Mouse (Mus musculus) urinary bladder, postnatal 36 days (tissue): ENCODE results near the gene Exoc4.

Source experiments
- DNase-seq, 2 experiments: peaks; one replicate each; pipeline ENCODE4 v3.0.0; 2022; ENCODE audit warnings: low spot score in 2 of 2, mixed read lengths in 1 of 2

Gene Exoc4

DNA sequence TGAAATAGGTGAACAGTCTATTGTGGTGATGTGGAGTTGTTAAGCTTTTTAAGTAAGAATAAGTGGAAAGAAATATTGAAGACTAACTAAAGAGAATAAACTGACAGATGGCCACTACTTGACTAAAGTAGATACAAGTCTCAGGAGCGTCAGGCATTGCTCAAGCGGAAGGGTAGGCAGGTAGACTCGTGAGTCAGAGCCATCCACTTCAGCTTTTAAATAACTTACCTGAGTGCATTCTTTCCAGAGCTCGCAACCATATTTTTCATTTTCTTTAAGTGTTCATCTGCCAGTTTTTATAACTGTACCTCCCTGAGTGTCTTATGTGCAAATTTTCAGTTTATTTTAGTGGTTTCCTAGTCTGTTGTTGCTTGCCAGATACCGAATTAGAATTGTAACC, 219.6 kb downstream of the Exoc4 start:
- DNase-seq: no peak

DNA sequence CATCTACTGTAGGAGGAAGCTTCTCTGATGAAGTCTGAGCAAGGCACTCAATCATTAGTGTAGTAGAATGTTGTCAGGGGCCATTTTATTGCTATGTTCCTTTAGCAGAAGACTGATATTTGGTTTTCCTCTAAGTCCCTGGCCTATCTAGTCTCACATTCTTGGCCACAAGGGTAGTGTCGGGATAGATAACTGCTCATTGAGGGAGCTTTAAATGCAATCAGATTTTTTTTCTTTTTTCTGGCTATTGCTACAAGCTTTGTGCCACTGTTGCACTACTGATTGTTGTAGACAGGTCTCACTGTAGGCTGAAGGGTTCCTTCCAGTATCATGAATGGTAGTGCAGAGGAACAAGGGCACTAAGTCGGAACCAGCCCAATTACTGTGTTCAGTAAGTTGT, 227.2 kb downstream of the Exoc4 start:
- DNase-seq: no peak

GRCm38 (mm10) chr6:33484568-33484967, 235.7 kb downstream of the Exoc4 start:
- DNase-seq: no peak

GRCm38 (mm10) chr6:33489788-33490187, 240.9 kb downstream of the Exoc4 start:
- DNase-seq: no peak

DNA sequence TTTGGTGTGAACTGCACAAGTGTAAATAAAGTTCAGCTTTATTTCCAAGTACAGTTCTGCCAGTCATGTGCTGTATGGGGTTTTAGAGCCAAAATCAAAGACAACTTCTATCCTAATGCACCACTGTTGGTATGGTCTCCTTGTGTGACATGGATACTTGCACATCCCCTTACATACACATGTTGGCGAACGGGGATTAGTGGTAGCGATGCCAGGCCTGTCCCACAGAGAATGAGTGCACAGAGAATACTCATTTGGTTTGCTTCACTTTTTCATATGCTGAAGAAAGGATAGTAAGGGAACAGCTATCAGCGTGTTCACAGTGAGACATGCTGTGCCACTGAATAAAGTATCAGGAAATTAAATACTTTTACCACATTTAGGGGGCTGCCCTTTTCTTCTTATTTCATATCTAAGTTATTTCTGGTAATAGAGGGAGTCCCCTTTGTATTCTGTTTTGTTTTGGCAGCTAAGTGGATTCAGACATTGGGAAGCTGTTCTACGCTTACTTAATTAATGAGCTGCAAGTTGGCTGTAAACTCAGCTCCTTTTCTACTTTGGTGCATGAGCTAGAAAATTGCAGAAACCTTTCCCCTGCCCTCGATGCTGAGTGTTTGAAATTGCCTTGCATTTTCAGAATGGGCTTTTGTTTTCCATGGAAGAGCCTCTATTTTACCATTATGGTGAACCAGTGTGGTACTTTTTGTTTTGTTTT, 247.4 kb downstream of the Exoc4 start:
- DNase-seq: no peak

DNA sequence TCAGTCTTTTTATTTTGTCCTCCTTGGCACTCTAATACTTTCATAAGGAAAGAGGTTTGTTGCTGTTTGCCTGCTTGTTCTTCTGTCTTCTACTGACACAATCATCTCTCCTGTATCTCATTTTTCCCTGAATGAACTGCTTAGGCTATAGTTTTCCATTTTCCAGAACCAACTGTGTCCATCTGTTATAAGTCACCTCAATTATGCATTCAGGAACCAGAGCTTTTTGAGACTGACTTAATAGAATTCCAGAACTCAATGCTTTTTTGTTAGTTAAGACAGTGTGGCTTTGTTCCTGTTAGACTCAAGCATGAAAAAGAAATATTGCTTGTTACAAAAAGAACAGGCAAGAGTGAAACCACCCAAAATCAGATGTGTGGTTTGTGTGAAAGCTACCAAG, 248.5 kb downstream of the Exoc4 start:
- DNase-seq: no peak

DNA sequence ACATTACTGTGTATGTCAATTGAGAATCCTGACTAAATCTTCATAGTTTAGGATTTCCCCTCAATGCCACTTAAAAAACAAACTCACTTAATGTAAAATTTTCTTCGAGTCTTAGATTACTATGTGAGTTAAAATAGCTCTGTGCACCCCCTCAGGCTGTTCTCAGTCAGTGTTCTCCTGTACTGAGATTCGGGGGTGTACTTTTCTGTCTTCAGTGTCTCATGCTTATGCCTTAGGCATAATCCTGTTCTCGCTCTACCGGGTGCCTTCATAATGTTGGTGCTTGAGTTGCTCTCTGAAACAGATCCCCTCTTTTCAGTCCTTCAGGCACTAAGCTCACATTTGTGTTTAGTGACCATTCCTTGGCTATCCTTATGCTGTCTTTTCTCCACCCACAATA, 253.5 kb downstream of the Exoc4 start:
- no peak for DNase-seq

GRCm38 (mm10) chr6:33503381-33503780, 254.5 kb downstream of the Exoc4 start:
- no peak for DNase-seq

DNA sequence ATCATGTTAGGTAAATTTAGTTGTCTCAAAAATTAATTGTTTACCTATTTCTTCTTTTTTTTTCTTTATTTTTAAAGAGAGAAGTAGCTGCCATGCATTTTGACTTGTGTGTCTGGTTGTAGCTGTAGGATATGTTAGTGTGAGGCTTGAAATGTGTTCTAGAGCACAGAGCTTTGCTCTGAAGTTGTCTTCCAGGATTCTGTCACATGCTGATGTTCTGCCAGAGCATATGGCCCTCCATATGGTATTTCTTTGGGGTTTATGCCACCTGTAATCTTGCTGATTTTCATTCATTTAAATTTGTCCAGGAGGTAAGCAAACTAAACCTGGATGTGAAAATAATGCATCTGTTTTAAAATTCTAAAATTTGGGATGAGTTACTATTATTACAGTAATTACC, 258.2 kb downstream of the Exoc4 start:
- DNase-seq: no peak

DNA sequence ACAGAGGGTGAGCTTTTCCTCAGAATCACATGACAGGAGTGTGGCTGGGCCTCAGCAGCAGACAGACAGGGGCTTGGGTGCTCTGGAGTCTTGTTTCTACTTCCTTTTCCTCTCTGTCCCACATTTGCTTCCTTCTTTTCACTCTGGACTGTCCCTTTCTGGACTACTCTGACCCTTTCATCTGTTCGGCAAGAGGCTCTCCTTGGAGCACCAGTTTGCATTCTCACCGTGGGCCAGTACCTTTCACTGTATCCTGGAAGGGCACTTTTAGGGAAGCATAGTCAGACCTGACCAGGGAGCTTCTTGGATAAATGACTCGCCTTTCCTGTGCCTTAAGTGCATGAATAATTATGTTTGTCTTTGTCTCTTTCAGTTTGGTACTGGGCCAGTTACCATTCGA, 266.5 kb downstream of the Exoc4 start:
- DNase-seq: no peak

GRCm38 (mm10) chr6:33516798-33517197, 267.9 kb downstream of the Exoc4 start:
- peak in 1 of 2 experiments; percentile 4 for DNase-seq

GRCm38 (mm10) chr6:33517890-33518410, 269.1 kb downstream of the Exoc4 start:
- no peak for DNase-seq

DNA sequence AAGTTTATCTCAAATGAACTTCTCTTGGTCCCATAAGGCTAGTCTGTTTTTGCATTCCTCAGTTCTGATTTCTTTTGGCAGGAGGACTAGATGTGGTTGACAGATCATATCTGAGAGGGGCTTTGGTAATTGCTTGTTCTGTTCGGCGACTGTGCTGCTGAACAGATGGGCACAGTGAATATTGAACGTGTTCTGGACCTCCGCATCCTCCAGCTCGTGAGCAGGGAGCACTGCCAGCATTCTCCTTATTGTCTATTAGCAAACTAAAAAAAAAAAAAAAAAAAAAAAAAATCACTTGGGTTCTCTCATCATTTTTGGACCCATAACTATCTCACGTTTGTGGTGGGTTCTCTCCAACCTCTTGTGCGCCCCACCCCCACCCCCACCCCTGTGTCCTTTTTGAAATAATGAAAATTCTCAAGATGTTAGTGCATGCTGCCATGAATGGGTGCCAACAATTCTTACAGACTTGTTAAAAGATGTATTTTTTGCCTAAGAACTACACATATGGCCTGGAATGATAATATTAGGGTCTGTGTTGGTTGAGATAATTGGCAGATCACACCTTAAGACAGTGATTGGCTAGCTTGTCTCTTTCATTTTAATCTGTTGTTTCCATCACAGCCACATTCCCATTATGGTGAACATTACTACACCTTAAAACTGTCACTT, 276.9 kb downstream of the Exoc4 start:
- DNase-seq: no peak

GRCm38 (mm10) chr6:33540356-33540755, 291.5 kb downstream of the Exoc4 start:
- no peak for DNase-seq

GRCm38 (mm10) chr6:33542712-33543111, 293.8 kb downstream of the Exoc4 start:
- DNase-seq: no peak

- no peak for DNase-seq
These were observed 303.0 kb downstream of the Exoc4 start for GRCm38 (mm10) chr6:33551934-33552333.

GRCm38 (mm10) chr6:33560925-33561324, 312.0 kb downstream of the Exoc4 start:
- no peak for DNase-seq

DNA sequence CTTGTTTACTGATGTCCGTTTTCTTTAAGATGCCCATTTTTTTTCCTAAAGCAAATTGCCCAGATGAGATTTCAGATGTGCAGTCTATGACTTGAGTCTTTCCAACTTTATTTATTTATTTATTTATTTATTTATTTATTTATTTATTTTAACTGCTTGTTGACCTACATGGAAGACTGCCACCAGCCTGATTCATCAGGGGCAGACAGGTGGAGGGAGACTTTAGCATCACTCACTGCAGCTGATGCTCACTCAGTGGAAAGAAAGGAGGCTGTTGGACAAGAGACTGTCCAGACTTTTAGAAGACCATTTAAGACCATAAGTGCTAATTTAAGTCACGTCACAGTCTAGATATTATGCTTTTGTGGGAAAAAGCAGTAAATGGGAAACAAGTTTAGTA, 313.0 kb downstream of the Exoc4 start:
- DNase-seq: no peak

DNA sequence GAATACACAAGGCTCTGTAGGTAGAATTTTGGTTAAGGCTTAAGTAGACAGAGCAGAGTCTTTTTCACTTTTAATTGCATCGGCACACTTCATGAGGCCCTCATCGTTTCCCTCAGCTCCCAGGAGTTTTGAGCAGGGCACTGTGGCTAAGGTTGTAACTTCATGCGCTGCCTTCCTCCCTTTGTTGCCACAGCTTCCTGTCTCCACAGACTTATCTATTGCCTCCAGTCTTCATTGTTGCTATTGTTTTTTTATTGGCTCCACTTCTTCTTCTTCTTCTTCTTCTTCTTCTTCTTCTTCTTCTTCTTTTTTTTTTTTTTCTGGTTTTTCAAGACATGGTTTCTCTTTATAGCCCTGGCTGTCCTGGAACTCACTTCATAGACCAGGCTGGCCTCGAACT, 327.1 kb downstream of the Exoc4 start:
- no peak for DNase-seq

GRCm38 (mm10) chr6:33608469-33608868, 359.6 kb downstream of the Exoc4 start:
- no peak for DNase-seq

DNA sequence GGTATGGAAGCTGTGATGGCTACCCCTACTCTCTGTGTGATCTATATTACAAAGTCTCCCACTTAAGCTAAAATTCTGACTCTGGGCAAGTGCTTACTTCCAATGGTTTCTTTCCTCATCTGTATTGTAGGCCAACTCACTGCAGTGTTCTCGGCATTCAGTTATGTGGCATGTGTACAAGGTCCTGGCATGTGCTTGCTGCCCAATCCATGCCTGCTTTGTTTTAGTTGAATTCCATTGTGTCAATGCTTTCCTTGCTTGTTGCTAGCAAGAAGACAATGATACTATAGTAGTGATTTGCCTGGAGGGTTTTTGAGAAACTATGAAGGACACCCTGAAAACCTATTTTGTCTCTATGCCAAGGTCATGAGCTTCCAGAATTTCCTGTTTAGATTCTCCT, 365.1 kb downstream of the Exoc4 start:
- no peak for DNase-seq

- DNase-seq: no peak
These were observed 369.7 kb downstream of the Exoc4 start for GRCm38 (mm10) chr6:33618590-33618989.

GRCm38 (mm10) chr6:33620701-33621100, 371.8 kb downstream of the Exoc4 start:
- no peak for DNase-seq
